Mouse (Mus musculus): ENCODE measurements at regions not wholly inside any gene's neighbourhood (a gene's known extent, or its start where the extent isn't known, plus 50 kb on each side); places are given as distances from the start of the nearest gene placed in this dataset.

GRCm38 (mm10) chr8:50387189-50387588 lies 1543.4 kb upstream of the Tenm3 start:
- no peak for DNase-seq

GRCm38 (mm10) chr8:50383697-50384096 lies 1539.9 kb upstream of the Tenm3 start:
- no peak for DNase-seq

- no peak for DNase-seq
Observed at GRCm38 (mm10) chr8:50379745-50380144, 1536.0 kb upstream of the Tenm3 start.

- DNase-seq: no peak
Observed at GRCm38 (mm10) chr8:50373790-50374189, 1530.0 kb upstream of the Tenm3 start.

- DNase-seq: no peak
Observed at GRCm38 (mm10) chr8:50326485-50326884, 1482.7 kb upstream of the Tenm3 start.

GRCm38 (mm10) chr8:50321356-50321963 lies 1477.7 kb upstream of the Tenm3 start:
- DNase-seq: no peak

GRCm38 (mm10) chr8:50316641-50317040 lies 1472.9 kb upstream of the Tenm3 start:
- no peak for DNase-seq

- DNase-seq: no peak
Observed at GRCm38 (mm10) chr8:50310308-50310707, 1466.6 kb upstream of the Tenm3 start.

GRCm38 (mm10) chr8:50300316-50300715 lies 1456.6 kb upstream of the Tenm3 start:
- DNase-seq: no peak

GRCm38 (mm10) chr8:50293501-50293900 lies 1449.8 kb upstream of the Tenm3 start:
- DNase-seq: peak in 1 of 2 experiments; percentile 1

GRCm38 (mm10) chr8:50292158-50292557 lies 1448.4 kb upstream of the Tenm3 start:
- peak in 1 of 2 experiments; percentile 1 for DNase-seq

- DNase-seq: no peak
Observed at GRCm38 (mm10) chr8:50276346-50276745, 1432.6 kb upstream of the Tenm3 start.

- no peak for DNase-seq
Observed at GRCm38 (mm10) chr8:50264757-50265156, 1421.0 kb upstream of the Tenm3 start.

All from spleen, adult 18-20 months (tissue).